Mouse (Mus musculus) testis, adult 2 months (tissue): ENCODE data around the gene Gucd1. TPM values are rescaled to one million over a fixed set of nuclear protein-coding genes. Genes with fewer than 3 reads are reported as not detected.
"Not testable (repeated sequence)": the region's sequence is repeated elsewhere in the genome, so short reads cannot be mapped to it uniquely, and the experiment has no call there.

Experiments
- H3K27ac ChIP-seq: fragments of 200-500 bp; 2 replicates; pipeline ENCODE4 v1.5.1; 2012; ENCODE audit warnings: low read depth, low read length; ENCODE audit not compliant: control insufficient read depth, insufficient read depth
- H3K27me3 ChIP-seq: fragments of 200-500 bp; 2 replicates; pipeline ENCODE4 v1.6.1; 2012; ENCODE audit warnings: mild to moderate bottlenecking, low read length, moderate library complexity; ENCODE audit not compliant: control insufficient read depth, insufficient read depth
- H3K36me3 ChIP-seq: fragments of 200-500 bp; 2 replicates; pipeline ENCODE4 v1.6.1; 2012; ENCODE audit warnings: mild to moderate bottlenecking, low read length; ENCODE audit not compliant: control insufficient read depth, insufficient read depth
- H3K4me1 ChIP-seq: fragments of 200-500 bp; 2 replicates; pipeline ENCODE4 v1.6.1; 2012; ENCODE audit warnings: low read length; ENCODE audit not compliant: control insufficient read depth, insufficient read depth
- H3K4me3 ChIP-seq: fragments of 200-500 bp; 2 replicates; pipeline ENCODE4 v1.5.1; 2012; ENCODE audit warnings: low read depth, mild to moderate bottlenecking, low read length, moderate library complexity, mixed read lengths; ENCODE audit not compliant: control insufficient read depth
- CTCF ChIP-seq: fragments of 200-500 bp; IDR thresholded peaks from 2 replicates; pipeline ENCODE4 v1.5.1; 2012; ENCODE audit warnings: low read depth, mild to moderate bottlenecking, inconsistent platforms, low read length, moderate library complexity; ENCODE audit not compliant: control insufficient read depth, insufficient read depth, insufficient replicate concordance
- POLR2A ChIP-seq: fragments of 200-500 bp; IDR thresholded peaks from 2 replicates; pipeline ENCODE4 v1.6.1; 2012; ENCODE audit warnings: low read depth, mild to moderate bottlenecking, inconsistent platforms, low read length, moderate library complexity; ENCODE audit not compliant: control insufficient read depth
- polyA plus RNA-seq: library from polyadenylated mRNA; depleted of rRNA; stranded (reverse); fragments of >200 nt; gene quantifications from 2 replicates; pipeline ENCODE4 v1.2.3, GENCODE M21; 2012

Gene Gucd1
- polyA plus RNA-seq, 1 experiment = 15.1 TPM

DNA sequence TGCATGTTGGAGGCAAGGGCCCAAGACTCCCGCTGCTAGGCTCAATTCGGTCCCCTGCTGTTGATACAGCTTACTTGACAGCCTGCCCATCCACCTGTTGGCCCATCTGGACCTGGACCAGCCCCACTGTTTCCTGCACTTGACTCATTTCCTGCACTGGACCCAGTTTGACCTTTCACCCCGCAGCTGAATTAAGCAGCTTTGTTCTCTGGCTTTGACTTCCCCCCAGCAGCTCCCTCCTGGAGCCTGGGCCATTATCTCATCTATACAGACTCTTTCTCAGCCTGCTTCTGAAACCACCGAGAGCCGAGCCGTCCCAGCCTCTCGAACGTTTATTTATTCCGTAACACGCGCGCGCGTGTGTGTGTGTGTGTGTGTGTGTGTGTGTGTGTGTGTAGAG lies 120.8 kb downstream of the Gucd1 start:
- Histone ChIP-seq H3K36me3 (no peaks in the 10 kb centered on the region), H3K4me1 (no peaks in the 10 kb centered on the region), H3K27me3 (no peaks in the 10 kb centered on the region), H3K27ac (no peak overlapping the region), H3K4me3 (no peak overlapping the region)
- TF ChIP-seq POLR2A (no peak), CTCF (0 out of 2 replicates have a peak, but pooled peaks have one; percentile 7)

- Histone ChIP-seq H3K4me3 (peak overlapping the region; percentile 12; the same call in 1 of the 2 replicates), H3K27ac (no peak overlapping the region), H3K27me3 (no peaks in the 10 kb centered on the region), H3K4me1 (no peaks in the 10 kb centered on the region), H3K36me3 (no peaks in the 10 kb centered on the region)
- TF ChIP-seq POLR2A = no peak
- no peak for TF ChIP-seq CTCF
These were observed 123.0 kb downstream of the Gucd1 start for GRCm38 (mm10) chr10:75394796-75395195.

DNA sequence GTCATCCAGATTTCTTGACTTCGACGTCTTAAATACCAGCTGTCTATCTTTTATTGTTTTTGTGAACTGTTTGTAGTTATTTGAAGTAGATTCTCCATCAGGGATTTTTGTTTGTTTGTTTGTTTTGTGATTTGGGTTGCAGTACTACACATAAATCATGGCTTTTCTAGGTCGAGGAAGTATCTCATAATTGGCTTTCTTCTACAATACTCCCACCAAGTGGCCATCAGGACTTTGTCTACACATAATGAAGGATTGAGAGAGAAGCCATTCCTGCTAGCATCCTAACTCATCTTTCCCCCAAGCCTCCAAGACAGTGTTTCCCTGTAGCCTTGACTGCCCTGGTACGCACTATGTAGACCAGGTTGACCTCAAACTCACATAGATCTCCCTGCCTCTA lies 126.9 kb downstream of the Gucd1 start:
- Histone ChIP-seq H3K4me1 (no peaks in the 10 kb centered on the region), H3K27ac (no peak overlapping the region), H3K36me3 (no peaks in the 10 kb centered on the region), H3K4me3 (no peak overlapping the region), H3K27me3 (no peaks in the 10 kb centered on the region)
- TF ChIP-seq CTCF (no peak), POLR2A (no peak)

GRCm38 (mm10) chr10:75390156-75390555 lies 127.6 kb downstream of the Gucd1 start:
- H3K4me3 ChIP-seq = no peak overlapping the region
- TF ChIP-seq CTCF (no peak), POLR2A (no peak)
- H3K4me1 ChIP-seq = no peaks in the 10 kb centered on the region
- no peaks in the 10 kb centered on the region for H3K27me3 ChIP-seq
- no peaks in the 10 kb centered on the region for H3K36me3 ChIP-seq
- H3K27ac ChIP-seq = no peak overlapping the region

DNA sequence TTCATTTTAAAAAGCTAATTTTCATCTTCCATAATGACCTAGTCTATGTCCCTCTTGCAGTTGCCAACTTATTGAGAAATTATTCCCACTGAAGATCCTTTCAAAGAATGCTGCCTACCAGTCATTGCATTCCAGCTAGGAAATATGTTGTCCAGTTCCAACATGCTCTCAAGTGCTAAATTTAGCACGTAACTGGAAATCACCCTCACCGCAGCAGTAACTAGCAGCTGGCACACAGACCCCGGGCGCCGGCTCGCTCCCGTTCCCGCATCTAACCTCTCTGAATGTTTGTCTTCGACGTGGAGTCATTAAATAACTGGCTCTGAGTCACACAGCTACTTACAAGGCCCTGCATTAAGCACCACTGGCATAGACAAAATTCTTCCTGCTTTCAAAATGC lies 139.1 kb downstream of the Gucd1 start:
- Histone ChIP-seq H3K36me3 (no peaks in the 10 kb centered on the region), H3K4me3 (no peak overlapping the region), H3K27me3 (no peaks in the 10 kb centered on the region), H3K4me1 (peaks cover 5% of the 10 kb centered on the region), H3K27ac (no peak overlapping the region)
- TF ChIP-seq POLR2A (no peak), CTCF (no peak)

DNA sequence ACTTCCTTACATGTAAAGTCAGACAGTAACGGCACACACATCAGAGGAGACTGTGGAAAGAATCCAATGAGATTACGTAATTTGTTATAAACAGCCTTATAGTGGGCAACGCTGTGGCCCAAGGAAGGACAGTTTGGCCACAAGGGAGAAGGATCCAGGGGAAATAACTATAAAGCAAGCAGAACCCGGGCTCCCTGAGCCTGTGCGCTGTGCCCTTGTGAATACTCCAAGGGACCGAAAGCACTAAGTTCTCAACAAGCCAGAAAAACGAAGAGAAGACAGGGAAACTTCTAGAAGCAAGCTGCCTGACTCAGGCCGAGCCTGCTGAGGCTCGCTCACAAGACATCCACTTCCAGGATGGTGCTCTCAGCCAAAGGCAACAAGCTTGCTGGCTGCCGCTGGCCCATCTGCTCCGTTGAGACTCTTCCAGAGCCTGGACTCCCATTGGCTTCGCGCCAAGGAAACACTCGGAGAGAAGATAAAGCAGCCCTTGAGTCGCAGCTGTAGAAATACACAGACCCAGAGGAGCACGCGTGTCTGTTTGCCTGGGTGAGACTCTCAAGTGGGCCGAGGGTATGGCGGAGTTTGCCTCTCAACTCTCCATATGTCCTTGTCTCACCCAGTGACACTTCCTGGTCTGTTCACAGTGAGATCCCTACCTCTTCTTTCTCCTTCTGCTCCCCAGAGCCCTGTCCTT lies 144.0 kb downstream of the Gucd1 start:
- H3K4me1 ChIP-seq, H3K4me3 ChIP-seq, H3K27ac ChIP-seq: not testable (repeated sequence)

GRCm38 (mm10) chr10:75365231-75365633 lies 152.5 kb downstream of the Gucd1 start:
- no peaks in the 10 kb centered on the region for H3K36me3 ChIP-seq
- peak overlapping the region; percentile 90 for H3K4me3 ChIP-seq
- H3K4me1 ChIP-seq = peaks cover 2% of the 10 kb centered on the region; the same call in 1 of the 2 replicates
- TF ChIP-seq POLR2A (peak; percentile 66), CTCF (no peak)
- peak overlapping the region; percentile 66; the same call in 1 of the 2 replicates for H3K27ac ChIP-seq
- H3K27me3 ChIP-seq = no peaks in the 10 kb centered on the region

More for the DNA sequence above, 144.0 kb downstream of the Gucd1 start:
- H3K27me3 ChIP-seq, H3K36me3 ChIP-seq: not testable (repeated sequence)
